Mouse (Mus musculus): Measurements from ENCODE around the gene Amdhd1. TPM values are rescaled to one million over a fixed set of nuclear protein-coding genes. Genes with fewer than 3 reads are reported as not detected.
"Not testable (repeated sequence)": the region's sequence is repeated elsewhere in the genome, so short reads cannot be mapped to it uniquely, and the experiment has no call there.

Amdhd1 gene
- total RNA-seq (2021), result under 1 TPM in 1 of 2 experiments, not detected in 1; 0.31 TPM
- long read RNA-seq, experiment 1, result 0 reads
- long read RNA-seq, experiment 2, result 0 reads

- peak; percentile 65 to 84 for DNase-seq (ENCODE audit: low spot score in 2 of 2)
Observed at GRCm38 (mm10) chr10:93539775-93540430, at the start of gene Amdhd1. Gene Amdhd1, minus strand, starts transcription at chr10:93540033.

GRCm38 (mm10) chr10:93589281-93589848 lies 49.5 kb upstream of the Amdhd1 start, which contains the start of gene Snrpf:
Gene Snrpf, minus strand, starts transcription at chr10:93589706.
- peak; percentile 68 to 84 for DNase-seq (ENCODE audit: low spot score in 2 of 2)

GRCm38 (mm10) chr10:93588796-93589195 lies 49.0 kb upstream of the Amdhd1 start:
- DNase-seq (ENCODE audit: low spot score in 2 of 2), result no peak

DNA sequence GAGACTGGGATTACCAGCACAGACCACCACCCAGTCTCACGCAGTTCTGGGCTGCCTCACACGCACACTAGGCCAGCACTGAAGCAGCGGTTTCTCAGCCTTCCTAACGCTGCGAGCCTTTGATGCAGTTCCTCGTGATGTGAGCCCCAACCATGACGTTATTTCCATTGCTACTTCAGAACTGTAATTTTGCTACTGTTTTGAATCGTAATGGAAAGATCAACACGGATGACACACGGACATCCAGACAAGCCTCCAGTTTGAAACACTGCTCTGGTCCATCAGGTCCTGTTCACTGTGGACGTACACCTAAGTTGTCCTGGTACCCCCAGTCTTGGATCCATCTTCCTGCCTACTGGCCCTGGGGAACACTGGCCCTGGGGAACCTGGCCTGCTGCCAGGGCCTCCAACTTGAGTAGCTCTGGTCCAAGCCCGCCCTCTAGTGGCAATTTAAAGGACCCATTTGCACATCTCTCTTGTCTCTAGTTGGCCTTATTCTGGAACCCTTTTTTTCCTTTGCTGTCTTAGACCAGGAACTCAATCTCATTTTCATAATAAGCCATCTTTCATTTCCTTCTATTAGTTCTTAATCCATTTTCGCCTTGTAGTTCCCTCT lies 37.5 kb upstream of the Amdhd1 start:
- peak; percentile 50 to 71 for DNase-seq (ENCODE audit: low spot score in 2 of 2)

DNA sequence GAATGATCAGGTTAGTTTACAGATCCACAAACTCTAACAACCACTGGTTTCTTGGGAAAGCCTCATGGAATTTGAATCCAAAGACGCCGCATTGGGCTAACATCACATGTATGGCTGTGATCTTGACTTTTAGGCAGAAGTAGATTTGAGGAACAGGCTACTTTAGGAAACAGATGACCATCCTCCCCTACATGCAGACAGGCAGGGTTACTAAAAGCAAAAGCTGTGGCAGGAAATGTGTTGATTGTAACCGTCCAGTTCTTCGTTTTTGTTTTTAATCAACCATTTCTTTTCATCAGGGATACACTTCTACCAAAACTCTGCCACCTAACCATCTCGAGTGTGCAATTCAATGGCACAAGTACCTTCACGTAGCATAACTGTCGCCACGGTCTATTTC lies 36.1 kb upstream of the Amdhd1 start:
- no peak for DNase-seq (ENCODE audit: low spot score in 2 of 2)

GRCm38 (mm10) chr10:93574966-93575365 lies 35.1 kb upstream of the Amdhd1 start:
- DNase-seq (ENCODE audit: low spot score in 2 of 2), result no peak

- DNase-seq (ENCODE audit: low spot score in 2 of 2), result no peak
Observed at GRCm38 (mm10) chr10:93572209-93572608, 32.4 kb upstream of the Amdhd1 start.

DNA sequence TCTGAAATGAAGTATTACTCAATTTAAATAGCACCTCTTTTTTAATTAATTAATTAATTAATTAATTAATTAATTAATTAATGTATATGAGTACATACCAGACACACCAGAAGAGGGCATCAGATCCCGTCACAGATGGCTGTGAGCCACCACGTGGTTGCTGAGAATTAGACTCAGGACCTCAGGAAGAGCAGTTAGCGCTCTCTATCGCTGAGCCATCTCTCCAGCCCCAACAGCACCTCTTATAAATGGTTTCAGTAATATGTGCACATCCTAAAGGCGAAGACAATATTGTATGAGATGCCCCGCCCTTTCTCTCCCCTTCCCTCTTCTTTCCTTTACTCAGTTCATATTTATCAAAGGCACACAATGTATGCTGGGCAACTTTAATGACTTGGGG lies 28.8 kb upstream of the Amdhd1 start:
- DNase-seq (ENCODE audit: low spot score in 2 of 2), result no peak

DNA sequence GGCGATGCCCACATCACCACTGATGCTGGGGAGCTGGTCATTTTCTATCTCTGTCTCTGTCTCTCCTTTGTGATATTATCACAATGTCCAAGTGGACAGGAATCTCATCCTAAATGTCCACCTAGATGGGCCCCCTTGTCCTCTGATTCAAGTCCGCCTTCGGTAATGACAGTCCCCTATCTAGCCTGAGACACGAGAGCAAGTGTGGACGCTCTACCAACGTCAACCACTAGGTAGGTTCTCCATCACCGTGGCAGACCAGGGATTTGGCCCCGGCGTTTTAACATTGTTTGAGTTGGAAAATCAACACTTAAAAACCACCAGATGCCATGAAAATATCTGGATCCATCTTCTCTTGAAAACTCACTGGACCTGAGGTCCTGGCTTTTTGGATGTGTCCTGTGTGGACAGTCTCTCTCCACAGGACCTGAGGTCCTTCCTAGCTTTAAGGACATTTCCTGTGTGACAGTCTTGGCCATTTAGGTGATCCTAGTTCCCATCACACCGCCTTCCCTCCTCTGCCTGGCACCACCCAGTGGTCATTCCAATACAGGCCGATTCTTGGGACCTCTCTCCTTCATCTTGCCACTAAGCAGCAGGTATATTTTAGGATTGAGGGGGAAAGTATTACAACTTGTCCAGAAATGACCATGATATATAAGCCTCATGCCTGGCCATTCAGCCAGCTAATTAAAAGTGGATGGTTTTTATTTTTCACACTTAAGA lies 28.2 kb upstream of the Amdhd1 start:
- DNase-seq (ENCODE audit: low spot score in 2 of 2), result no peak

DNA sequence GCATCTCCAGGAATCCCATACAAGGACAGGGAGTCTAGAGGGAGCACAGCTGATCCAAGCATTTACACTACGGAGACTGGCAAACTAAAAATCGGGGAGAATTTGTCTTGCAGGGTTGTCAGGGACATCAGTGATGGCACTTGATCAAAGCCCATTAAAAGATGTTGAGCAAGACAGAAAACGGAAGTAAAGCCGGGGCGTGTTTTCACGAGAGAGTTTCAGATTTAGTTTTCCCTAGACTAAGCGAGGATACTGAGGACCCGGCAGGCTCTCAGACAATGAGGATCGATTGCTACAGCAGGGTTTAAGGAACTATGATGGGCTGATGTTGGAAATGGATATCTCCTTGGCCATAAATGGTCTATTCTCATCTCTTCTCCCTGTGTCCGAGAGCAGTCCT lies 27.2 kb upstream of the Amdhd1 start:
- DNase-seq (ENCODE audit: low spot score in 2 of 2), result no peak

DNA sequence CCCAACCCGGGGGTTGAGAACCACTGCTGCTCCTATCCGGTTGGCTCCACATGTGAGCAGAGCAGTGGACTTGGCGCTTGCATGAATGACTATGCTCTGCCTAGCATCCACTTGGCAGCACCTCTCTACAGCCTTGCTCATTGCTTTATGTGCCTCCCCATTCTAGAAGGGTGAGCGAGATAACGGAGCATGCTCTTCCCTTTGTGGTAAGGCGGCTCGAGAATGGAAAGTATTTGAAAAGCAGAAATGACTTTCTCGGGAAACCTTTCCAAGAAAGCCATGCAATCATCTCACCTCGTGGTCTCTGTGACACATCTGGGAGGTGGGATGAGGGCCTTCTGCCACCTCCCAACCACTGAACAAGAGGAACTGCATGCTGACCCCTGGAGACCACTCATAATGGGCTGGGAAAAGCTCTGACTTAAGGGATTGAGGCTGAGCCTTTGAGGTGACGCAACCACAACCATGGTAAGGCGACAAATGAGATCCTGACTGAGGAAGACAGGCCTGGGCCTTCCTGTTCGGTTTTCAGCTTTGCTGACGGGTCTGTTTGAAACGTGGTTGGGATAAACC lies 24.8 kb upstream of the Amdhd1 start:
- DNase-seq (ENCODE audit: low spot score in 2 of 2), result no peak

DNA sequence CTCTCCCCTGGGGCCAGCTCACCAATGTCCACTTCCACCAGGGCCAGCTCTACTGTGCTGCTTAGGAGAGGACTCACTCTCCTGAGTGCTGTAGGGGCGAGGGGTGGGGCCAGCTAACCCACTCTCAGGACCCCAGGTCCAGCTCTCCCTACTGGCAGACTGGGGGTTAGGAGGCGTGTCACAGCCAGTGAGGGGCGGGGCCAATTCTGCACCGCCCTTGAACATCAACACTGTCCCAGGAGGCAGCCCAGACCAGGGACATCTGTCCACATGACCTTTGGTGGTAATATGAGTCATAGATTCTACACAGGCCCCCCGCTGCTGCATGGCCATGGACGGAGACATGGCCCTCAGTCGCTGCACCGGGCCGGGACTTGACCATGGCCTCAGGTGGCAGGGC lies 20.0 kb upstream of the Amdhd1 start:
- DNase-seq (ENCODE audit: low spot score in 2 of 2), result no peak

DNA sequence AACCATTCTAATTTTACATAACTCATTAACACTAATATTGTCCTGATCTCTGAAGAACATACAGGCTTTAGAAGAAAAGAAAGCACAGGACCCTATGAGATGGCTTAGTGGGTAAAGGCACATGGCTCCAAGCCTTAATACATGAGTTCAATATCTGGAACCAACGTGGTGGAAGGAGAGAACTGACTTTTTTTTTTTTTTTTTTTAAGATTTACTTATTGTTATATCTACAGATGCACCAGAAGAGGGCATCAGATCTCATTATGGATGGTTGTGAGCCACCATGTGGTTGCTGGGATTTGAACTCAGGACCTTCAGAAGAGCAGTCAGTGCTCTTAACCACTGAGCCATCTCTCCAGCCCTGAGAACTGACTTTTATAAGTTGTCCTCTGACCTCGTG lies 18.1 kb upstream of the Amdhd1 start:
- not testable (repeated sequence) for DNase-seq (ENCODE audit: low spot score in 2 of 2)

DNA sequence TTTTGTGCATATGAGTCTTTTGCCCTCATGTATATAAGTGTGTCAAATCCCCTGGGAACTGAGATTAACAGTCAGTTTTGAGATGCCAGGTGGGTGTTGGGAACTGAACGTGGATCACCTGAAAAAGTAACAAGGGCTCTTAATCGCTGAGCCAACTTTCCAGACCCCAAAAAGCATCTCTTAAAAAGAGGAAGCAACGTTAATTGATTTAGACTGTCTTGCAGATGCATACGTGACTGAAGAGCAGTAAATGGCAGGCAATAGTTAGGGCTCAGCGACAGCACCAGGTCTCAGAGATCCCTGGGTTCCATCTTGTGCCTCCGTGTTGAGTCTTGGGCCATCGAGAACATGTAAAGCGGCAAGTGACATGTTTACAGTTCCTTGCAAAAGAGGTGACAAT lies 12.8 kb upstream of the Amdhd1 start:
- no peak for DNase-seq (ENCODE audit: low spot score in 2 of 2)

DNA sequence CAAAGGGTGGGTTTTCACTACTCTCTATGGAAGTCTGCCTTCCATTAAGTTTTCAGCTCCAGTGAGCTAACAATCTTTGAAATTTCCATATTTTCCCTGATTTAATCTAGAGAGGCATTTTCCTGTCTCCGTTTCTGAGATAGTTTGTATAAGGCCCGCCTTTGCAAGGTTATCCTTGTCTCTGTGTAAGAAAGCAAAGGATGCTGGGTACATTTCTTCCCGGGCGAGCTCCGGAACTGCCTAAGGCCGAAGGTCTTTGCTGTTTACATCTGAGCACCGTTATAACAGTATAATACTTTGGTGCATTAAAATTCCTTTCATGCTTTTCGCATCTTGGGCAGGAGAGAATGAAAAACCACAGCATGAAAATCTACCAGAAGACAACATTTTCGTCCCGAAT lies 10.0 kb upstream of the Amdhd1 start:
- no peak for DNase-seq (ENCODE audit: low spot score in 2 of 2)

DNA sequence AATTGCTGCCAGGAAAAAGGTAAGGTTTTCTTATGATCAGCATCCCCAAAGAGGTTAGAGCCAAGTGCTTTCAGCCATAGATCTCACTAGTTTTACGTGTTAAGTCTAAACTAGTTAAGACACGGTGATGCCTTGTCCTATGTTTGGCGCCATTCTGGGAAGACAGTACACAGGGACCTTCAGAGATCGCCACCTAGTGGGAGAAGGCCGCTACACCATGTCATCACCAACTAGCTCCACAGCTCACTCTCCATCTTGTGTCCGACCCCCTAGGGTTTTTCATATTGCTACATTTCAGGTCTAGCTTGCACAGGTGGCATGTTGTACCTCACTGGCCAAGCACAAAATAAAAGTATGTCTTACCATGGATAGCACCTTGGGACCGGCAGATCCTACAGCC lies 9.2 kb upstream of the Amdhd1 start:
- DNase-seq (ENCODE audit: low spot score in 2 of 2), result peak; percentile 40 to 72

DNA sequence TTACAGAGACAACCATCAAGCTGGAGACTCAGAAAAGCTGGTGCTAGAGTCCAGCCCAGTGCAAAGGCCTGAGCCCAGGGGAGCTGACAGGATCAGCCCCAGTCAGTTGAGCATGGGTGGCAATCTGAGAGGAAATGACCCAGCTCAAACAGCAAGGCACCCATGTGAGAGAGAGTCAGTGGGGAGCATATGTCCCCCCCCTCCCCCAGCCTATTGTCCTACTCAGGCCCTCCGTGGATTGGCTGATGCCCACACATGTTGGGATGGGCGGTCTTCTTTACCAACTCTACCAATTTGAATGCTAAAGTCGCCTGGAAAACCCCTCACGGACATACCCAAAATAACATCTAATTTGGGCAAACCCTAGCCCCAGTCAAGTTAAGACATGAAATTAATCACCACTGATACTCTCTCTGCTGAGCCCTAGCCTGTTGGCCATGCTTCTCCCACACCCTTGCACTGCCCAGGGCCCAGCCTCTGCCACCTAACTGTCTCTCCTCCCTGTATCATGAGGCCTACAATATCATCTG lies 8.0 kb upstream of the Amdhd1 start:
- DNase-seq (ENCODE audit: low spot score in 2 of 2), result no peak

- no peak for DNase-seq (ENCODE audit: low spot score in 2 of 2)
Observed at GRCm38 (mm10) chr10:93544172-93544571, 4.3 kb upstream of the Amdhd1 start.

DNA sequence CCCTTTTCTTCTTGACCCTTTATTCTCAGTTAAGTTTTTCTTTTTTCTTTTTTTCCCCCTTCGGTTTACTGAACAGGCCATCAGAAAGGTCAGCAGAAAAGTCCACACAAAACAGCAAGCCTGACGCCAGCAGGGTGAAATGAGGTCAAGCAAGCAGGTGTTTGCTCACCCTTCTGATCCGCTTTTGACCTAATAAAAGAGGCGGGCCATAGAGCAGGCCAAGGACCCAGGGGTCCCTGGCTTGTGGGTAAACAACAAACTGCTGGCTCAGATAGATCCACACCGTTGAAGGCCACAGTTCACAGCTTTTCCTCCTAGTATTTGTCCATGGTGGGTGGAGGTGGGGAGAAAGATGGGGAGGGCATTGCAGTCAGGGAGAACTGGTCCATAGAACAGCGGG lies 3.3 kb upstream of the Amdhd1 start:
- DNase-seq (ENCODE audit: low spot score in 2 of 2), result no peak

GRCm38 (mm10) chr10:93542356-93542755 lies 2.5 kb upstream of the Amdhd1 start:
- DNase-seq (ENCODE audit: low spot score in 2 of 2), result no peak

GRCm38 (mm10) chr10:93541585-93541984 lies 1.8 kb upstream of the Amdhd1 start:
- no peak for DNase-seq (ENCODE audit: low spot score in 2 of 2)

Measured in gastrocnemius, postnatal 4 days (tissue).